Mouse (Mus musculus) cerebellum, adult 11-12 months (tissue): ENCODE results near the gene 4930467E23Rik.
A peak's percentile ranks its signal among the peaks of the same experiment; 100 is the strongest.
"Not testable (repeated sequence)": the region's sequence is repeated elsewhere in the genome, so short reads cannot be mapped to it uniquely, and the experiment has no call there.

Experiments
- DNase-seq: peaks from one replicate; pipeline ENCODE4 v3.0.0; 2022

The 4930467E23Rik gene

GRCm38 (mm10) chr8:19781328-19782114 lies 52.1 kb downstream of the 4930467E23Rik start:
- not testable (repeated sequence) for DNase-seq

- not testable (repeated sequence) for DNase-seq
These were observed 53.4 kb downstream of the 4930467E23Rik start for GRCm38 (mm10) chr8:19782736-19783135.

- peak; percentile 59 for DNase-seq
These were observed 54.5 kb downstream of the 4930467E23Rik start for GRCm38 (mm10) chr8:19783860-19784259.

DNA sequence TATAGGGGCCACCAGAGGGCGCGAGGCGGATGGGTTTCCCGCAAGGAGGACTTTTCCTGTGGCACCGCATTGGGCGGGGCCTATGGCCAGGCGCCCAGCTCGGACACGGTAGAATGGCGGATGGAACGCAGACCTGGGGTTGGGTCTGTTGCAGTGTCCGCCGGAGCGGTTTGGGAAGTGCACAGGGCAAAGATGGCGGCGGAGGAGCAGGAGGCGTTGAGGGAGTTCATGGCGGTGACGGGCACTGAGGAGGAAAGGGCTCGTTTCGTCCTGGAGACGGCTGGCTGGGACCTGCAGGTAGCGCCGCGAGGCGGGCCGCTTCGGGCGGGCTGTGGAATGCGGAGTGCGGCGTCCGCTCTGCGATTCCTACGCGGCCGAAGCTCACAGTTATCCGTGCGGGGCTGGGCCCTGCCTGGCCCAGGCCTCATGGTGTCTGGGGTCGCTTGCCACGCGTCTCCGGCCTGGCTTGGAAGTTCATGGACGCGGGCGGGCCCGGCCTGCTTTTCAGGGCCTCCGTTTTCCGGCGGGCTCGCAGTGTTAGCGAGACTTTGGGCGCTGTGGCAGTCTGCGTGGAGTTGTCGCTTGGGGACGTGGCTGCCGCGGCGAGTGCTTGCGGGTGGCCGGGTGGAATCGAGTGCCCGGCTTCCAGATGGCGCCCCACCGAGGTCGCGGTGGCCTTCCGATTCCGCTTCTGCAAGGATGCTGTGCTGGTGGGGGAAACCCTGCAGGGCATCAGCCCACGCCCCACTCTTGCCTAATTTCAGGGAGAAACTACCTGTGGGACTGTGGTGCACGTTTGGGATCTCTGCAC lies 55.4 kb downstream of the 4930467E23Rik start:
- DNase-seq: peak; percentile 99

GRCm38 (mm10) chr8:19792696-19793095 lies 63.3 kb downstream of the 4930467E23Rik start:
- not testable (repeated sequence) for DNase-seq
